Mouse (Mus musculus): ENCODE data around the gene Dennd2a. TPM values are rescaled to one million over a fixed set of nuclear protein-coding genes. Genes with fewer than 3 reads are reported as not detected.

Gene Dennd2a
- polyA plus RNA-seq, 1 experiment, result 8.4 TPM

GRCm38 (mm10) chr6:39433701-39434100 is 124.0 kb downstream of the Dennd2a start:
- H3K79me2 ChIP-seq (ENCODE audit: control insufficient read depth, insufficient read depth), result no peaks in the 10 kb centered on the region
- H3K27me3 ChIP-seq (ENCODE audit: control insufficient read depth, insufficient read depth, insufficient read length), result no peaks in the 10 kb centered on the region
- H3ac ChIP-seq (ENCODE audit: control insufficient read depth, insufficient read length), result no peak overlapping the region
- TF ChIP-seq TCF12 (IDR thresholded peaks at IDR 0.05; ENCODE audit: insufficient read depth, poor library complexity, severe bottlenecking) (no peak), MYOD1 (IDR thresholded peaks at IDR 0.05; ENCODE audit: control insufficient read depth in 1 of 3, insufficient read length in 2 of 3, low read depth in 2 of 3) (no peak), TCF3 (IDR thresholded peaks at IDR 0.05; ENCODE audit: insufficient read length, low read depth) (no peak), SRF (IDR thresholded peaks at IDR 0.05; ENCODE audit: control insufficient read depth, insufficient read length, low read depth) (no peak), POLR2AphosphoS2 (IDR thresholded peaks at IDR 0.05; ENCODE audit: insufficient read length, low read depth) (no peak), REST (IDR thresholded peaks at IDR 0.05; ENCODE audit: insufficient read depth, insufficient read length) (no peak), E2F4 (IDR thresholded peaks at IDR 0.05; ENCODE audit: insufficient read depth) (no peak), CEBPB (IDR thresholded peaks at IDR 0.05; ENCODE audit: insufficient read depth, poor library complexity, severe bottlenecking) (no peak), MYOG (IDR thresholded peaks at IDR 0.05; ENCODE audit: control insufficient read depth in 1 of 3, insufficient read depth in 1 of 3, insufficient read length in 2 of 3, low read depth in 2 of 3) (no peak), USF1 (IDR thresholded peaks at IDR 0.05; ENCODE audit: low read depth) (no peak), POLR2A (IDR thresholded peaks at IDR 0.05; ENCODE audit: insufficient read length, low read depth) (no peak), MAX (IDR thresholded peaks at IDR 0.05; ENCODE audit: low read depth) (no peak)
- H3K36me3 ChIP-seq (ENCODE audit: control insufficient read depth, insufficient read depth), result no peaks in the 10 kb centered on the region
- no peak overlapping the region for H3K4me2 ChIP-seq (ENCODE audit: low read depth)
- no peak overlapping the region for H3K4me3 ChIP-seq

- Histone ChIP-seq H3K27me3 (ENCODE audit: control insufficient read depth, insufficient read depth, insufficient read length) (no peaks in the 10 kb centered on the region), H3K79me2 (ENCODE audit: control insufficient read depth, insufficient read depth) (no peaks in the 10 kb centered on the region), H3K4me2 (ENCODE audit: low read depth) (no peak overlapping the region), H3K36me3 (ENCODE audit: control insufficient read depth, insufficient read depth) (no peaks in the 10 kb centered on the region), H3K4me3 (no peak overlapping the region), H3ac (ENCODE audit: control insufficient read depth, insufficient read length) (no peak overlapping the region)
- no peak for TF ChIP-seq POLR2AphosphoS2 (IDR thresholded peaks at IDR 0.05; ENCODE audit: insufficient read length, low read depth)
- TF ChIP-seq E2F4 (IDR thresholded peaks at IDR 0.05; ENCODE audit: insufficient read depth), result no peak
- TF ChIP-seq TCF3 (IDR thresholded peaks at IDR 0.05; ENCODE audit: insufficient read length, low read depth), result no peak
- TF ChIP-seq CEBPB (IDR thresholded peaks at IDR 0.05; ENCODE audit: insufficient read depth, poor library complexity, severe bottlenecking), result no peak
- TF ChIP-seq REST (IDR thresholded peaks at IDR 0.05; ENCODE audit: insufficient read depth, insufficient read length), result no peak
- no peak for TF ChIP-seq TCF12 (IDR thresholded peaks at IDR 0.05; ENCODE audit: insufficient read depth, poor library complexity, severe bottlenecking)
- no peak for TF ChIP-seq MYOG (IDR thresholded peaks at IDR 0.05; ENCODE audit: control insufficient read depth in 1 of 3, insufficient read depth in 1 of 3, insufficient read length in 2 of 3, low read depth in 2 of 3)
- TF ChIP-seq USF1 (IDR thresholded peaks at IDR 0.05; ENCODE audit: low read depth), result no peak
- TF ChIP-seq MYOD1 (IDR thresholded peaks at IDR 0.05; ENCODE audit: control insufficient read depth in 1 of 3, insufficient read length in 2 of 3, low read depth in 2 of 3), result no peak
- TF ChIP-seq POLR2A (IDR thresholded peaks at IDR 0.05; ENCODE audit: insufficient read length, low read depth), result no peak
- TF ChIP-seq SRF (IDR thresholded peaks at IDR 0.05; ENCODE audit: control insufficient read depth, insufficient read length, low read depth), result no peak
- no peak for TF ChIP-seq MAX (IDR thresholded peaks at IDR 0.05; ENCODE audit: low read depth)
Observed at GRCm38 (mm10) chr6:39433174-39433573, 124.5 kb downstream of the Dennd2a start.

GRCm38 (mm10) chr6:39430722-39431121 is 126.9 kb downstream of the Dennd2a start:
- Histone ChIP-seq H3K36me3 (ENCODE audit: control insufficient read depth, insufficient read depth) (no peaks in the 10 kb centered on the region), H3K4me3 (no peak overlapping the region), H3K27me3 (ENCODE audit: control insufficient read depth, insufficient read depth, insufficient read length) (no peaks in the 10 kb centered on the region), H3K79me2 (ENCODE audit: control insufficient read depth, insufficient read depth) (no peaks in the 10 kb centered on the region), H3K4me2 (ENCODE audit: low read depth) (no peak overlapping the region), H3ac (ENCODE audit: control insufficient read depth, insufficient read length) (no peak overlapping the region)
- TF ChIP-seq MYOG (IDR thresholded peaks at IDR 0.05; ENCODE audit: control insufficient read depth in 1 of 3, insufficient read depth in 1 of 3, insufficient read length in 2 of 3, low read depth in 2 of 3), result no peak
- no peak for TF ChIP-seq USF1 (IDR thresholded peaks at IDR 0.05; ENCODE audit: low read depth)
- no peak for TF ChIP-seq REST (IDR thresholded peaks at IDR 0.05; ENCODE audit: insufficient read depth, insufficient read length)
- TF ChIP-seq POLR2AphosphoS2 (IDR thresholded peaks at IDR 0.05; ENCODE audit: insufficient read length, low read depth), result no peak

- no peaks in the 10 kb centered on the region for H3K79me2 ChIP-seq (ENCODE audit: control insufficient read depth, insufficient read depth)
- no peaks in the 10 kb centered on the region for H3K27me3 ChIP-seq (ENCODE audit: control insufficient read depth, insufficient read depth, insufficient read length)
- TF ChIP-seq POLR2AphosphoS2 (IDR thresholded peaks at IDR 0.05; ENCODE audit: insufficient read length, low read depth) (no peak), MYOD1 (IDR thresholded peaks at IDR 0.05; ENCODE audit: control insufficient read depth in 1 of 3, insufficient read length in 2 of 3, low read depth in 2 of 3) (no peak), CEBPB (IDR thresholded peaks at IDR 0.05; ENCODE audit: insufficient read depth, poor library complexity, severe bottlenecking) (no peak), POLR2A (IDR thresholded peaks at IDR 0.05; ENCODE audit: insufficient read length, low read depth) (no peak), USF1 (IDR thresholded peaks at IDR 0.05; ENCODE audit: low read depth) (no peak), MYOG (IDR thresholded peaks at IDR 0.05; ENCODE audit: control insufficient read depth in 1 of 3, insufficient read depth in 1 of 3, insufficient read length in 2 of 3, low read depth in 2 of 3) (no peak), TCF3 (IDR thresholded peaks at IDR 0.05; ENCODE audit: insufficient read length, low read depth) (no peak), SRF (IDR thresholded peaks at IDR 0.05; ENCODE audit: control insufficient read depth, insufficient read length, low read depth) (no peak), TCF12 (IDR thresholded peaks at IDR 0.05; ENCODE audit: insufficient read depth, poor library complexity, severe bottlenecking) (no peak), E2F4 (IDR thresholded peaks at IDR 0.05; ENCODE audit: insufficient read depth) (no peak)
- H3ac ChIP-seq (ENCODE audit: control insufficient read depth, insufficient read length), result no peak overlapping the region
- H3K4me2 ChIP-seq (ENCODE audit: low read depth), result no peak overlapping the region
- no peaks in the 10 kb centered on the region for H3K36me3 ChIP-seq (ENCODE audit: control insufficient read depth, insufficient read depth)
- no peak overlapping the region for H3K4me3 ChIP-seq
Observed at GRCm38 (mm10) chr6:39429007-39429788, 128.5 kb downstream of the Dennd2a start.
